Mouse (Mus musculus) left cerebral cortex, postnatal 14 days (tissue): ENCODE measurements at regions not wholly inside any gene's neighbourhood (a gene's known extent, or its start where the extent isn't known, plus 50 kb on each side); places are given as distances from the start of the nearest gene placed in this dataset.

ENCODE experiments used
- DNase-seq, 2 experiments: peaks; one replicate each; pipeline ENCODE4 v3.0.0; 2021 to 2022; ENCODE audit warnings: low spot score in 2 of 2, mixed read lengths in 1 of 2
- intact Hi-C: fragments of 180-260 bp; cut with DNase I; formaldehyde crosslinking; loops from one replicate; pipeline ENCODE4 v1.15.1; 2025

- DNase-seq: no peak
Measured at GRCm38 (mm10) chr7:74065449-74066099, 52.1 kb upstream of the St8sia2 start.

More at GRCm38 (mm10) chr7:74065449-74066099, 52.1 kb upstream of the St8sia2 start:
- intact Hi-C loops: no loop called here
